Mouse (Mus musculus) lung, adult 2 months (tissue): ENCODE data around the gene Trpm2. TPM values are rescaled to one million over a fixed set of nuclear protein-coding genes. Genes with fewer than 3 reads are reported as not detected.
A peak's percentile ranks its signal among the peaks of the same experiment; 100 is the strongest.

Experiments used
- DNase-seq: peaks from one replicate; pipeline ENCODE4 v3.0.0; 2022
- H3K4me1 ChIP-seq: fragments of 200-500 bp; 2 replicates; pipeline ENCODE4 v1.6.1; 2011; ENCODE audit warnings: low read length; ENCODE audit not compliant: control insufficient read depth, insufficient read depth
- H3K4me3 ChIP-seq: fragments of 200-500 bp; replicated peaks from 2 replicates; pipeline ENCODE3; 2011; ENCODE audit warnings: low read depth, mild to moderate bottlenecking, control low read depth, low read length; ENCODE audit errors: extremely low read depth
- CTCF ChIP-seq: fragments of 200-500 bp; IDR thresholded peaks from 2 replicates; pipeline ENCODE4 v1.5.1; 2011; ENCODE audit warnings: mild to moderate bottlenecking, low read length, control low read depth; ENCODE audit not compliant: insufficient read depth
- POLR2A ChIP-seq: fragments of 200-500 bp; IDR thresholded peaks from 2 replicates; pipeline ENCODE4 v1.6.1; 2011; ENCODE audit warnings: low read depth, mild to moderate bottlenecking, control low read depth, low read length, borderline replicate concordance; ENCODE audit errors: extremely low read depth
- WGBS: fragments of 180-500 bp; shearing (Covaris S2); methylation state at CpG from one replicate; pipeline ENCODE4 v1.1.7; 2018; 5-methylcytosine and 5-hydroxymethylcytosine counted together
- polyA plus RNA-seq: library from polyadenylated mRNA; depleted of rRNA; stranded (reverse); fragments of >200 nt; gene quantifications from 2 replicates; pipeline ENCODE4 v1.2.3, GENCODE M21; 2012; rRNA removed

The Trpm2 gene
- polyA plus RNA-seq, 1 experiment: 3.9 TPM

DNA sequence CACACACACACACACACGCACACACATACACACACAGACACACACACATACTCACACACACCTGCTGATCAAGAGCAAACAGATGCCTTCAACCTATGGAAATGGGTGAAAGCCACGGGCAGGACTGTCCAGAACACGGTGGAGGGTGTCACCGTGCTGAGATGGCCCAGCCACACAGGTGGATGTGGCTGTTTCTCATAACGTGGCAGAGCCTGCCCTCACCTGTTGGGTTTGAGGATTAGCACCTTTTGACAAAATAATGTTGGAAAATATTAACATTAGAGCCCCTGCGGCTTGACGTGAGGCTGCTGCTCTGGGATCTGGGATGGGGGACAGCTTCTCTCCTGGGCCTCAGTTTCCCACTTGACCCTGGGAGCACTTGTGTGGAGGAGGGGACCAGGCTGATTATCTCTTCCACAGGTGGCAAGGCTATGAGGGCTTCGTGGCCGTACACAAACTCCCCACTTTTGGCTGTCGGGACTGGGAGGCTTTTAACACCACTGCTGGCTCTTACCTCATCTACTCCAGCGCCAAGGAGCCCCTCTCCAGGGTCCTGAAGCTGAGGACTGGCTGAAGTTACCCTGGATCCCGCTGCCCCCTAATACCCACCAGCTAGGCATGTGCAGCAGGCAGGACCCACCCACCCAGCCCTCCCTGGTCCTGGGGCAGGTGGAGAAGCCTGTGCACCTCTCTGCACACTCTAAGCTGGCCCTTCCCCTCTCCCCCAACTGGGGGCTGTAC, 84.2 kb downstream of the Trpm2 start:
- WGBS: 39% methylated on average over 12 of the region's 12 CpGs
- H3K4me3 ChIP-seq: no peak overlapping the region
- DNase-seq: no peak
- TF ChIP-seq CTCF (peak; percentile 39; the same call in 1 of the 2 replicates), POLR2A (no peak)
- no peaks in the 10 kb centered on the region for H3K4me1 ChIP-seq

DNA sequence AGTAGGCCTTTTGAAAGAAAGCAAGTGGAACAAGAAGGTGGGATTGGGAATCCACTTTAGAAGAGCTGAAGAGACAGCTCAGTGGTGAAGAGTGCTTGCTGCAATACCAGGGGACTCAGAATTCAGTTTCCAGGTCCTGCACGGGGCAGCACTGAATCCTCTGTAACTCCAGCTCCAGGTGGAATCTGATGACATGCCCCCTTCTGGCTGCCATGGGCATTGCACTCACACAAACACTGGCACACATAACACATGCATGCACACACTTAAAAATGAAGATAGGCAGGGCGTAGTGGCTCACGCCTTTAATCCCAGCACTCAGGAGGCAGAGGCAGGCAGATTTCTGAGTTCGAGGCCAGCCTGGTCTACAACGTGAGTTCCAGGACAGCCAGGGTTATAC, 87.8 kb downstream of the Trpm2 start:
- Histone ChIP-seq H3K4me3 (no peak overlapping the region), H3K4me1 (no peaks in the 10 kb centered on the region)
- 83% methylated on average over 5 of the region's 5 CpGs for WGBS
- DNase-seq: no peak
- TF ChIP-seq CTCF: 0 out of 2 replicates have a peak, but pooled peaks have one; percentile 9
- no peak for TF ChIP-seq POLR2A

DNA sequence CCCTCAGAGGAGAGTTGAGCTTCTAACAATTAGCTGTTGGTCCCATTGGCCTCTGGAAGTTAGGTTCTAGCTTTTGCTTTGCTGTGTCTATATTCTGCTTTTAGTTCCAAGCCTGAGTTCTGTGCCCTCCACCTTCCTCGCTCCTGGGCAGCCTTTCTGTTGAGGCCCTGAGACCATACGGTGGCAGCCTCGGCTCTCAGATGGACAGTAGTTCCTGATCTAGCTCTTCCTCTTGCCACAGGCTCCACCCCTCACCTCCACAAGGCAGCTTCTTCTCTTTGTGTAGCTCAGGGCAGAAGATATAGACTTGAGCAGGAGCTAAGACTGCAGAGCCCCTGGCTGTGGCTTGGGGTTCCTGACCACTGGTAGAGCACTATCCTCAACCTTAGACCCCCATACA, 90.1 kb downstream of the Trpm2 start:
- 52% methylated on average over 3 of the region's 3 CpGs for WGBS

DNA sequence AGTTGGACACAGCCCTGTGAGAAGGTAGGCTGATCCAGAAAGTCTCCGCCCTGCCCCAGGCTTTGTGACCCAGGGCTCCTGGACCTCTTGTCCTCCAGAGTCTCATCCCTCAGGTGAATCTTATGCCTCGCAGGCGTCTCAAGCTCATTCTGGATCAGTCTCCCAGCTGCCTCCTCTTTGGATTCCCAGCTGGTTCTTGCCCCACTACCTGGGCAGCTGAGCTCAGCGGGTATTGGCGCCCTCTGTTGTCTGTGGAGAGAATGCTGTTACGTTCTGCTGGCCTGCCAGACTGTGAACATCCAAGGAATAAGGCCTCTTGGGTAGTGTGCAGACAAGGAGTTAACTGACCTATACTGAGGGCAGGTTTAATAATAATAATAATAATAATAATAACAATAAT, 91.4 kb downstream of the Trpm2 start:
- no peak overlapping the region for H3K4me3 ChIP-seq
- 63% methylated on average over 6 of the region's 6 CpGs for WGBS
- no peaks in the 10 kb centered on the region for H3K4me1 ChIP-seq
- TF ChIP-seq POLR2A: no peak
- peak; percentile 47 for TF ChIP-seq CTCF
- peak; percentile 28 for DNase-seq

More for the DNA sequence above, 90.1 kb downstream of the Trpm2 start:
- Histone ChIP-seq H3K4me3 (no peak overlapping the region), H3K4me1 (no peaks in the 10 kb centered on the region)
- TF ChIP-seq POLR2A (no peak), CTCF (0 out of 2 replicates have a peak, but pooled peaks have one; percentile 1)
- DNase-seq: no peak

DNA sequence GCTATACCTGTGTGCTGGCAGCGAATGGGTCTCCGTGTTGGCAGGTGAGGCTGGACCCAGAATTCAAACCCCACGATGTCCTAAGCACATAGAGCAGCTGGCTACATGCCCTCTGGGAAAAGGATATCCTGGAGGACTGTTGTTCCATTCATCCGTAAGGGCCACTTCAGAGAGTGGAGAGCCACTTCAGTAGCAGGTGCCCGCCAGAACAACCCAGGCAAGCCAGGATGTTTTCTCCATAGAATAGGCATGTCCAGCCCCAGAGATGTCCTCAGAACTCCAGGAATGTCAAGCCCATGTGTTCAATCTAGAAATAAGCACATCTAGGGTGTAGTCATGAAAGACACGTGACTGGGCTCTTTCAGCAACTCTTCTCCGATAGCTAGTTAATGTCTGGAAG, 100.7 kb downstream of the Trpm2 start:
- DNase-seq: peak; percentile 15
- TF ChIP-seq CTCF (no peak), POLR2A (no peak)
- H3K4me1 ChIP-seq: no peaks in the 10 kb centered on the region
- 56% methylated on average over 7 of the region's 7 CpGs for WGBS
- H3K4me3 ChIP-seq: no peak overlapping the region

DNA sequence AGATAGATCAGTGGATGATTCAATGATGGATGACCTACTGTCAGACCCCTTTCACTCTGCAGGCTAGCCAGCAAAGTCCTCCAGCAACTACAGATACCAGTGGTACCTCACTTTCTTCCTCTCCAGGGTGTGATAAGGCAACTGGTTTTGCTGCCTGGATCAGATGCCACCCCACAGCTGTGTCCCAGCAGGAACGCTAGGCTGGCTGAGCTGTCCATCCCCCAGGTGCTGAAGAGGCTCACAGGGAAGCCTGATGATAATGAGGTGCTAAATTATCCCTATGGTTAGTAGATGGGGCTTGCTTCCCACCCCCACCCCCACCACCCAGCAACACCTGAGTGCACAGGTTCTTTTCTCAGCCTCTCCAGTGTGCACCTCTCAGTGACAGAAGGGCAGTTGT, 102.8 kb downstream of the Trpm2 start:
- WGBS: 26% methylated on average over 1 of the region's 1 CpGs

DNA sequence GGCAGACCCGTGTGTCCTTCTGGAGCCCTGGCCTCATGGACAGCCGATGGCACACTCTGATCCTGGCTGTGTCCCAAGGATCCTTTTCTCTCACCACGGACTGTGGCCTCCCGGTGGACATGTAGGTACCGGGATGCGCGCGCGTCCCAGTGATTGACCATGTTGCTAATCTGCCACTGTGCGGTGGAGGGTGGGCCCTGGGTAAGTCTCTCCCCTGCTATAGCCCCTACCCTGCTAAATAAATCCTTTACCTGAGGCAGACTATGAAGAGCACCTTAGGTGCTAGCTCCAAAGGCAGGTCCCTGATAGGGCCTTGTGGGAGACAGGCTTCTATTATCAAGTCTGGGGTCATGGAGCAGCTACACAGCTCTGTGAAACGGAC, 105.6 kb downstream of the Trpm2 start:
- TF ChIP-seq POLR2A (no peak), CTCF (no peak)
- DNase-seq: no peak
- Histone ChIP-seq H3K4me1 (no peaks in the 10 kb centered on the region), H3K4me3 (no peak overlapping the region)
- WGBS: 26% methylated on average over 11 of the region's 11 CpGs

More for the DNA sequence above, 102.8 kb downstream of the Trpm2 start:
- DNase-seq: no peak
- H3K4me3 ChIP-seq: no peak overlapping the region
- no peaks in the 10 kb centered on the region for H3K4me1 ChIP-seq
- TF ChIP-seq CTCF (no peak), POLR2A (no peak)

DNA sequence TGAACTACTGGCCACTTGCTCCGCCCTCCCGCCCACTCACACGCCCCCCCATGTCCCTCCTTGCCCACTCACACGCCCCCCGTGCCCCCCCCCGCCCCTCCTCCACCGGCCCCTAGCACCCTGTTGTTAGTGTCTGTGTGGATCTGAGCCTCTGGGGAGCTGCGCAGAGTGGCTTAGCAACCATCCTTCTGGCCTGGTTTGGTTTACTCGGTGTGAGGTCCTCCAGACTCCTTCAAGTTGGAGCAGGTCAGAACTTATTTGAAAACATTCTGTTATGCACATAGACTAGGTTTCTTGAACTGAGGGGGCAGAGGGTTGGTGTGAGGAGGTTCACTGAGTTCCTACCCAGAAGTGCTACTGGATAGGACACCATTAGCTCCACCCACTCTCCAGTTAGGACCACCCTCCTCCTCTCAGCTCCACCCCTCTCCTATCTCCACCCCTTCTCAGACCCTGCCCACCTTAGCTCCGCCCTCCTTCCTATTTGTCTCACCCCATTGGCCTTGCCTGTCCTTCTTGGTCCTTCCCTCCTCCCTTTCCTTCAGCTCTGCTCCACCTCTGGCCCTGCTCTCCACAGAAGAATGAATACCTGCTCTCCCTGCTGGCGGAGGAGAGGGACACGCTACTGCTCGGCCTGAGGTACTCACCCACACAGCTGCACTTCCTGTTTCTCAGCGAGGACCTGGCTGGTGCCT, 106.1 kb downstream of the Trpm2 start:
- TF ChIP-seq POLR2A (no peak), CTCF (no peak)
- DNase-seq: peak; percentile 32
- H3K4me3 ChIP-seq: no peak overlapping the region
- no peaks in the 10 kb centered on the region for H3K4me1 ChIP-seq
- WGBS: 31% methylated on average over 13 of the region's 14 CpGs

DNA sequence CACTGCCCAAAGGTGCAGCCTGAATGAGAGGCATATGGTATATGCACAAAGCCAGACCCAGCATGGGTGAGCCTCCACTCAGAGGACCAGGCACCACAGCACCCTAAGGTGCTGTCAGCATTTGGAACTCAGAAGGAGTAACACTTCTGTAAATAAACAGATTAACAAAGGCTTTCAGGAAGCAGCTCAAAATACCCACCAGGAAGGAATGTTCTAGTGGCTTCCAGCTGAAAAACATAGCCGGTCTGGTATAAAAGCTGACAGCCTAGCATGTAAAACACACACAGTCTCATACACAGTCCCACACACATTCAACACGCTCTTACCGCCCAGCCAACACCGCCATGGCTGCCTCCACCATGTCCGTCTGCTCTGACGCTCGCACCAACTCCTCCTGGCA, 108.7 kb downstream of the Trpm2 start, which contains the start of gene Gm3285:
Gene Gm3285 (plus strand): TSS at position 301 of the 400 bp plus-strand sequence.
- TF ChIP-seq CTCF (no peak), POLR2A (no peak)
- DNase-seq: no peak
- 38% methylated on average over 7 of the region's 7 CpGs for WGBS
- no peak within 1 kb of the TSS for H3K4me3 ChIP-seq
- H3K4me1 ChIP-seq: no peaks in the 10 kb centered on the region

Other genes starting within 250 kb of the Trpm2 start
- gene Krtap12-1, start 250.0 kb downstream of the Trpm2 start, polyA plus RNA-seq: 0.86 TPM in 1 of 2 replicates, not detected in the other
- not detected in 2 replicates for gene Gm10100, start 244.1 kb downstream of the Trpm2 start, polyA plus RNA-seq
- gene Gm18596, start 227.9 kb downstream of the Trpm2 start, polyA plus RNA-seq: not detected in 2 replicates
- gene Gm9736, start 219.2 kb downstream of the Trpm2 start, polyA plus RNA-seq: not detected in 2 replicates
- not detected in 2 replicates for gene Gm3233, start 210.9 kb downstream of the Trpm2 start, polyA plus RNA-seq
- gene Gm3238, start 199.2 kb downstream of the Trpm2 start, polyA plus RNA-seq: not detected in 2 replicates
- not detected in 2 replicates for gene Gm7138, start 193.6 kb downstream of the Trpm2 start, polyA plus RNA-seq
- gene Gm3250, start 188.0 kb downstream of the Trpm2 start, polyA plus RNA-seq: not detected in 2 replicates
- gene Gm7137, start 182.4 kb downstream of the Trpm2 start, polyA plus RNA-seq: not detected in 2 replicates
- gene Gm9639, start 175.5 kb downstream of the Trpm2 start, polyA plus RNA-seq: not detected in 2 replicates
- not detected in 2 replicates for gene Gm19668, start 171.4 kb downstream of the Trpm2 start, polyA plus RNA-seq
- not detected in 2 replicates for gene Gm9507, start 158.7 kb downstream of the Trpm2 start, polyA plus RNA-seq
- not detected in 2 replicates for gene Gm2696, start 155.9 kb downstream of the Trpm2 start, polyA plus RNA-seq
- gene Krtap10-4, start 143.5 kb downstream of the Trpm2 start, polyA plus RNA-seq: not detected in 2 replicates
- not detected in 2 replicates for gene Krtap10-10, start 134.6 kb downstream of the Trpm2 start, polyA plus RNA-seq
- not detected in 2 replicates for gene Gm36176, start 123.8 kb downstream of the Trpm2 start, polyA plus RNA-seq
- not detected in 2 replicates for gene Gm10318, start 117.7 kb downstream of the Trpm2 start, polyA plus RNA-seq
- gene Gm3285, start 108.6 kb downstream of the Trpm2 start, polyA plus RNA-seq: not detected in 2 replicates
- gene Lrrc3, start 68.0 kb downstream of the Trpm2 start, polyA plus RNA-seq: 0.77 and 0.93 TPM in 2 replicates
- 46.6 and 46.9 TPM in 2 replicates for gene 1810043G02Rik, start 8.0 kb upstream of the Trpm2 start, polyA plus RNA-seq
- gene Pfkl, start 39.5 kb upstream of the Trpm2 start, polyA plus RNA-seq: 55.8 and 70.0 TPM in 2 replicates
- gene Dnmt3l, start 71.4 kb upstream of the Trpm2 start, polyA plus RNA-seq: 0.52 and 0.64 TPM in 2 replicates
- 0.09 and 0.16 TPM in 2 replicates for gene Aire, start 73.0 kb upstream of the Trpm2 start, polyA plus RNA-seq
- 17.5 and 17.6 TPM in 2 replicates for gene Icosl, start 98.7 kb upstream of the Trpm2 start, polyA plus RNA-seq
- gene D10Jhu81e, start 199.2 kb upstream of the Trpm2 start, polyA plus RNA-seq: 105 and 113 TPM in 2 replicates
- gene Pwp2, start 214.6 kb upstream of the Trpm2 start, polyA plus RNA-seq: 6.7 and 8.7 TPM in 2 replicates